Mouse (Mus musculus) intestine, embryonic 16.5 days (tissue): ENCODE measurements at regions not wholly inside any gene's neighbourhood (a gene's known extent, or its start where the extent isn't known, plus 50 kb on each side); places are given as distances from the start of the nearest gene placed in this dataset.
A peak's percentile ranks its signal among the peaks of the same experiment; 100 is the strongest.

ENCODE experiments used
- ATAC-seq: fragments of 200-750 bp; cut with Nextera tagmentation; 2 replicates; pipeline ENCODE4 v1.8.0; 2017; ENCODE audit warnings: moderate TSS enrichment, moderate library complexity
- H3K27ac ChIP-seq: fragments of 300-500 bp; sonication (generic); 2 replicates; pipeline ENCODE4 v1.5.1; 2014; ENCODE audit warnings: mild to moderate bottlenecking, low read length
- H3K27me3 ChIP-seq: fragments of 300-500 bp; sonication (generic); replicated peaks from 2 replicates; pipeline ENCODE4 v1.6.1; 2014; ENCODE audit warnings: low read length, control low read depth, mixed read lengths; ENCODE audit not compliant: control insufficient read depth, insufficient read depth
- H3K36me3 ChIP-seq: fragments of 300-500 bp; sonication (generic); 2 replicates; pipeline ENCODE4 v1.6.1; 2014; ENCODE audit warnings: low read length, control low read depth; ENCODE audit not compliant: control insufficient read depth, insufficient read depth
- H3K4me1 ChIP-seq: fragments of 300-500 bp; sonication (generic); 2 replicates; pipeline ENCODE4 v1.6.1; 2014; ENCODE audit warnings: low read length, control low read depth, mixed read lengths; ENCODE audit not compliant: control insufficient read depth, insufficient read depth
- H3K4me2 ChIP-seq: fragments of 300-500 bp; sonication (generic); 2 replicates; pipeline ENCODE4 v1.6.1; 2014; ENCODE audit warnings: low read depth, low read length, control low read depth
- H3K4me3 ChIP-seq: fragments of 300-500 bp; sonication (generic); 2 replicates; pipeline ENCODE4 v1.5.1; 2014; ENCODE audit warnings: mild to moderate bottlenecking, low read length
- H3K9ac ChIP-seq: fragments of 300-500 bp; sonication (generic); 2 replicates; pipeline ENCODE4 v1.6.1; 2014; ENCODE audit warnings: low read depth, low read length
- H3K9me3 ChIP-seq: fragments of 300-500 bp; sonication (generic); 2 replicates; pipeline ENCODE4 v1.6.1; 2016; ENCODE audit warnings: low read length, control low read depth; ENCODE audit not compliant: control insufficient read depth
- WGBS: fragments of 180-500 bp; shearing (Covaris S2); extraction: QIAGEN DNeasy Blood & Tissue Kit; methylation state at CpG from one replicate; pipeline ENCODE4 v1.1.7; 2014; 5-methylcytosine and 5-hydroxymethylcytosine counted together

GRCm38 (mm10) chr13:97438277-97438676 is 197.4 kb downstream of the Enc1 start:
- no peak overlapping the region for H3K9ac ChIP-seq
- H3K27ac ChIP-seq: no peak overlapping the region
- H3K4me3 ChIP-seq: no peak overlapping the region
- H3K4me1 ChIP-seq: peaks cover 27% of the 10 kb centered on the region
- no peaks in the 10 kb centered on the region for H3K27me3 ChIP-seq
- WGBS: 96% methylated on average over 3 of the region's 3 CpGs
- ATAC-seq: no peak
- no peak overlapping the region for H3K4me2 ChIP-seq
- H3K36me3 ChIP-seq: no peaks in the 10 kb centered on the region
- H3K9me3 ChIP-seq: no peaks in the 10 kb centered on the region

DNA sequence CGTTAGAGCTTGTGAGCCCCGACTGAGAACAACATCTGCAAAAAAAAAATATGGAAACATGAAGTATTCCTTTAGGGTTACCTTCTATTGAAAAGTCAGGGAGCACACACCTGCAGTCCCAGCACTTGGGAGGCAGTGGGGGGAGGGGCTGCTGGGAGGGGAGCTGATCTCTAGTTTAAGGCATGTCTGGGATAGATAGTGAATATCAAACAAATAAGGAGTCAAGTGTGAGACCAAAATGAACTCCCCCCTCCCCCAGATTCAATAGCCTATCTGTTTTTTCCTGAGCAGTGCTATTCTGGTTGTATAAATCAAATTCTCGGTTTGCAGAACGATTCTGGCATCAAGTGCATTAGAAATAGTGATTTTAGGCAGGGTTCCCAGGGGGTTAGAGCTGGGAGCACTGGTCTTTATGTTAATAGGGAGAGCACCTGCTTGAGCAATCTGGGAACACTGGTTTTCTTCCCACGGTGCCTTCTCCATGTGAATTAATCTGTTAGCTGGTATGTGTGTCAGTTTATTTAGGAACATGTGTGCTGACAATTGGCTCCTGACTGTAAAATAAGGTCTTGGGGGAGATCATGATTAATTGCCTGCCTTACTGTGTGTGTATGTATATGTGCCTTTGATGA is 195.9 kb downstream of the Enc1 start:
- Histone ChIP-seq H3K4me1 (peaks cover 22% of the 10 kb centered on the region), H3K36me3 (no peaks in the 10 kb centered on the region), H3K4me3 (no peak overlapping the region), H3K9me3 (no peaks in the 10 kb centered on the region), H3K27ac (no peak overlapping the region), H3K9ac (no peak overlapping the region), H3K4me2 (no peak overlapping the region), H3K27me3 (no peaks in the 10 kb centered on the region)
- 38% methylated on average over 5 of the region's 5 CpGs for WGBS
- no peak for ATAC-seq

DNA sequence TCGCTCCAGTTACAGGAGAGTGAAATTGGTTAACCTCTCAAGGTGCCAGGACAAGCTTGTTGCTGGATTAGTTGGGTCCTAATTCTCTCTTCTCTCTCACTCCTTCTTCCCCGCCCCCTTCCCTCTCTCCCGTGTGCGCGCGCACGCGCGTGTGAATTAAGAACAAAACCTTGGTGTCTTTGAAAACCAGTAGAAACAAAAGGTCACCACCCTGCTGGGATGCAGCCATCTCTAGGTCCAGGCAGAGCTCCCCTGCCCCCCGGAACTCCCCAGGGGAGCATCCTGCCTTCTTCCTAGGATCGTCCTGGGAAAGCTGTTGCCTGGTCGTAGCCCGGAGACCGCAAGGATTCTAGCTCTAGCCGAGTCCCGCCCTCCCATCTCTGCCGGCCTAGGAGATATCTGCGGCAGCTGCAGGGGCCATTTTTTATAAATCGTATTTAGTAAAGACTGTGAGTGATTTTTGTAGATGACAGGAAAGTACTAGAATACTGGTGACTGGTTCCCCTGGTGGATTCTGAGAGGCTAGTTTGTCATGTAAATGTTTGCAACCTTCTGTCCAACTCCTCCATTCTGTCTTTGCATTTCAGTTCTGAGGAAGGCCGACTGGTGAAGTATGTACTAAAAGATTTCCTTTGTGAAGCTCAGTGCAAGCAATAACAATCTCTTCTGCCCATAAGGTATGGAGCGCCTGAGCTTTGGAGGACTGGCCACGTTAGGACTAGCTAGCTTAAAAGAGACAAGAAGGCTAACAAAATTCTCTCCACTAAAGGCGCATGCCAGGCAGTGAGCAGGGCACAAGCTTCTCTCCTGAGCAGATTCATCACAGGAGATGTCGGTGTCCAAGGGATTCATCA is 195.2 kb downstream of the Enc1 start:
- no peaks in the 10 kb centered on the region for H3K9me3 ChIP-seq
- H3K27me3 ChIP-seq: no peaks in the 10 kb centered on the region
- peaks cover 18% of the 10 kb centered on the region for H3K4me1 ChIP-seq
- no peaks in the 10 kb centered on the region for H3K36me3 ChIP-seq
- peak overlapping the region; percentile 60 for H3K27ac ChIP-seq
- peak; percentile 50 for ATAC-seq
- WGBS: 10% methylated on average over 24 of the region's 24 CpGs
- H3K4me3 ChIP-seq: peak overlapping the region; percentile 41
- peak overlapping the region; percentile 61 for H3K9ac ChIP-seq
- peak overlapping the region; percentile 63 for H3K4me2 ChIP-seq

- Histone ChIP-seq H3K27ac (peak overlapping the region; percentile 60), H3K9me3 (no peaks in the 10 kb centered on the region), H3K27me3 (no peaks in the 10 kb centered on the region), H3K36me3 (no peaks in the 10 kb centered on the region), H3K4me3 (peak overlapping the region; percentile 41), H3K4me1 (peaks cover 18% of the 10 kb centered on the region), H3K9ac (0 out of 2 replicates have a peak overlapping the region, but pooled peaks have one; percentile 61), H3K4me2 (peak overlapping the region; percentile 63)
- WGBS: 14% methylated on average over 20 of the region's 20 CpGs
- ATAC-seq: peak; percentile 54
Observed at GRCm38 (mm10) chr13:97434961-97435864, 194.3 kb downstream of the Enc1 start.

DNA sequence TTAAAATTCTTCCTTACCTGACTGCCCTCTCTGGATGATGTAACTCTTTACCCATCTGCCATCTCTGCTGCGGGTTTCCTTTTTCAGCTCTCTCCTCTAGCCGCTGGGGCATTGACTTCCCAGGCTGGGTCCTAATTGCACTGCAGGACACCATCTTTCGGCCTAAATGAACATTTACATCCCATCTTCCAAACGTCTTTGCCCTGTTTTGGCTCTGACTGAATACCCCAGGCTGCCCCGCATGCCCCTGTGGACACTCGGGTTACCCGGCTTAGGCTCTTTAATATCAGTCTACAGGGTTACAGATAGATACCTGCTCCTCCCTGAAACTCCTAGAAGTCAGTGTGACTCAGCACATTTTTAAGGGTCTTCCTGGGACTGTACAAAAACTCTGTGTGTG is 193.3 kb downstream of the Enc1 start:
- Histone ChIP-seq H3K4me2 (no peak overlapping the region), H3K36me3 (no peaks in the 10 kb centered on the region), H3K27ac (no peak overlapping the region), H3K9me3 (no peaks in the 10 kb centered on the region), H3K4me1 (peaks cover 7% of the 10 kb centered on the region), H3K9ac (no peak overlapping the region), H3K4me3 (no peak overlapping the region), H3K27me3 (no peaks in the 10 kb centered on the region)
- WGBS: 82% methylated on average over 7 of the region's 7 CpGs
- ATAC-seq: no peak

DNA sequence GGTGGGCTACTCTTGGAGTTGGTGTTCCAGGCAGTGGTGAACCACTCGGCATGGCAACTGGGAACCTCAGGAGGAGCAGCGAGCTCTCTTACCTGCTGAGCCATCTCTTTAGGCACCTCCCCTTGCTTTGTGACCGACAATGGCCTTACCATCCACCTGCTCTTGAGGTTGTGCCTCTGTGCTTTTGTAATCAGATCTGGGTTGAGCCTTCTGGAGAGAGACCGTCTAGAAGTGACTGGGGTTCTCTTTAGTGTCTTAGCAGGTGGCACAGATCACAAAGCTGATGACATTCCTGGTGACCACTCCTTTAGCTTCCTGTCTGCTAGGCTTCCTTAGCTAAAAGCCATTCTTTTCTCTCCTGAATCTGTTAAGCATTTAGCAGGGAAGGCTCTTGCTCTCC is 191.7 kb downstream of the Enc1 start:
- Histone ChIP-seq H3K27ac (no peak overlapping the region), H3K4me2 (no peak overlapping the region), H3K4me1 (peaks cover 3% of the 10 kb centered on the region; the same call in 1 of the 2 replicates), H3K36me3 (no peaks in the 10 kb centered on the region), H3K27me3 (no peaks in the 10 kb centered on the region), H3K4me3 (no peak overlapping the region), H3K9me3 (no peaks in the 10 kb centered on the region), H3K9ac (no peak overlapping the region)
- 44% methylated on average over 4 of the region's 4 CpGs for WGBS
- ATAC-seq: no peak

- no peaks in the 10 kb centered on the region for H3K36me3 ChIP-seq
- no peak overlapping the region for H3K4me3 ChIP-seq
- no peaks in the 10 kb centered on the region for H3K27me3 ChIP-seq
- no peak overlapping the region for H3K4me2 ChIP-seq
- ATAC-seq: no peak
- no peak overlapping the region for H3K27ac ChIP-seq
- H3K4me1 ChIP-seq: peaks cover 3% of the 10 kb centered on the region; the same call in 1 of the 2 replicates
- 56% methylated on average over 2 of the region's 2 CpGs for WGBS
- no peak overlapping the region for H3K9ac ChIP-seq
- H3K9me3 ChIP-seq: no peaks in the 10 kb centered on the region
Observed at GRCm38 (mm10) chr13:97430885-97431284, 190.0 kb downstream of the Enc1 start.

DNA sequence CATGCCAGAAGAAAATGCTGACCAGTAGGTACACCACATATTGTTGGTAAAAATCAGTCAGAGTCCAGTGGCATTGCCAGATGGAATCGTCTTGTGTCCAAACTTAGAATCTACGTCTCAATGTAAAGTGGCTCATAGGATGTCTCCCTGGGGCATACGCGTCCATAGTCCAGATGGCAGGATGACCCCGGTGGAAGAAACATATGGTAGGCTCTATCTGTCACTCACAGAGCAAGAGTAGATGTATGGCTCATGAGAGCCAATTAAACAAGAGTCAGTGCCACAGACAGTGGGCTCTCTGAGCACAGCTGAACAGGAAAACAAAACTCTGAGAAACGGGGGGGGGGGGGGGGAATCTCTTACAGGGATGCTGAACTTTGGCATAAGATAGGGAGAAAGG is 187.3 kb downstream of the Enc1 start:
- no peaks in the 10 kb centered on the region for H3K4me1 ChIP-seq

GRCm38 (mm10) chr13:97427537-97427936 is 186.6 kb downstream of the Enc1 start:
- H3K36me3 ChIP-seq: no peaks in the 10 kb centered on the region
- H3K4me3 ChIP-seq: no peak overlapping the region
- H3K27ac ChIP-seq: no peak overlapping the region
- ATAC-seq: no peak
- no peak overlapping the region for H3K4me2 ChIP-seq
- H3K4me1 ChIP-seq: no peaks in the 10 kb centered on the region
- H3K9ac ChIP-seq: no peak overlapping the region
- WGBS: 69% methylated on average over 4 of the region's 4 CpGs
- H3K9me3 ChIP-seq: no peaks in the 10 kb centered on the region
- H3K27me3 ChIP-seq: no peaks in the 10 kb centered on the region

More for the DNA sequence above, 187.3 kb downstream of the Enc1 start:
- H3K36me3 ChIP-seq: no peaks in the 10 kb centered on the region
- no peaks in the 10 kb centered on the region for H3K27me3 ChIP-seq
- no peaks in the 10 kb centered on the region for H3K9me3 ChIP-seq
- no peak overlapping the region for H3K4me2 ChIP-seq
- no peak overlapping the region for H3K27ac ChIP-seq
- no peak overlapping the region for H3K9ac ChIP-seq
- WGBS: 66% methylated on average over 6 of the region's 6 CpGs
- no peak overlapping the region for H3K4me3 ChIP-seq
- no peak for ATAC-seq
